ENCODE assay signal across 9 mouse cellular contexts in the genomic region with DNA sequence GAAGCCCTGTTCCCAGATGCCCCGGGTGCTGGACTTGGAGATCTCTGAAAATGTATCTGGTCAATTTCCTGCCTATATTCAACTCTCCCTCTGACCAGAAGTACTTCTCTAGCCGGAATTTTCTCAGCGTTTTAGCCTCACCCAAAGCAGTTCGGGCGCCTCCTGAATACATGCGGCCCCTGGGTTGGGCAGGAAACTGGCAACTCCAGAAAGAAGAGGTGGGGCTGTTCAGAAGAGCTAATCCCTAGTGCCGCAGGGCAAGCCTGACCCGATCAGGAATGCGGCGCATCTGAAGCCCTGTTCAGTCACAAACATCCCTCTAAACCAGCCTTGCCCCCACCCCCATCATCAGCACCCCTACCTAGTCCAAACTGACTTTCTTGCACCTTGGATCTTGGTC. TPM values are rescaled to one million over a fixed set of nuclear protein-coding genes. Genes with fewer than 3 reads are reported as not detected.
DNase-seq lines count a peak whose midpoint lies in the region; ATAC-seq and TF ChIP-seq lines count a peak whose summit lies in the region.
"Had no signal": no experiment of that assay in that cellular context is flagged by ENCODE, and none has a peak within 500 bp of the region (broad histone marks: within the 10 kb centered on the region; RNA-seq: fewer than 3 reads in every experiment).

No protein-coding gene starts in this region.

- intact Hi-C loops in heart, postnatal 14 days (cut with DNase I): loop anchor here (5.0 kb wide), 1 partner anchor 53 kb away; the partner anchor contains the start of gene Ube2l6

- 0 out of 2 replicates have a peak, but pooled peaks cover 8% of the 10 kb centered on the region for H3K27me3 ChIP-seq in hindbrain, embryonic 10.5 days (ENCODE audit: insufficient read depth, poor library complexity, severe bottlenecking)
- no peaks in the 10 kb centered on the region for H3K27me3 ChIP-seq in lung, postnatal 0 days (replicated peaks; ENCODE audit: insufficient read depth, low read length)

- DNase-seq in heart, adult 11 months: peak; percentile 92
- DNase-seq in heart, postnatal 14 days: no peak
- peak; percentile 93 for DNase-seq in R1 (ENCODE audit: low read depth, low spot score)
- no peak for DNase-seq in hindbrain, embryonic 10.5 days (ENCODE audit: low spot score)
- DNase-seq in lung, postnatal 0 days (ENCODE audit: low spot score): peak; percentile 49
- DNase-seq in frontal cortex, postnatal 10 days (ENCODE audit: low spot score in 2 of 2): no peak
- no peak for DNase-seq in layer of hippocampus, postnatal 10 days (ENCODE audit: low spot score in 2 of 2)
- DNase-seq in left cerebral cortex, adult 11 months (ENCODE audit: low spot score): no peak

- H3K27ac ChIP-seq in hindbrain, embryonic 10.5 days: peak overlapping the region; percentile 100
- H3K27ac ChIP-seq in lung, postnatal 0 days (ENCODE audit: low read length): peak overlapping the region; percentile 91

- H3K9ac ChIP-seq in lung, postnatal 0 days (replicated peaks; ENCODE audit: low read depth): peak overlapping the region; percentile 13

- H3K4me1 ChIP-seq in hindbrain, embryonic 10.5 days (replicated peaks): peaks cover 46% of the 10 kb centered on the region
- H3K4me1 ChIP-seq in lung, postnatal 0 days (ENCODE audit: insufficient read depth, low read depth, low read length): peaks cover 18% of the 10 kb centered on the region

- H3K4me3 ChIP-seq in hindbrain, embryonic 10.5 days: peak overlapping the region; percentile 81
- peak overlapping the region; percentile 84 for H3K4me3 ChIP-seq in lung, postnatal 0 days (ENCODE audit: low read depth, low read length)

- peak; percentile 39 for ATAC-seq in lung, postnatal 0 days

- no peaks in the 10 kb centered on the region for H3K9me3 ChIP-seq in hindbrain, embryonic 10.5 days
- H3K9me3 ChIP-seq in lung, postnatal 0 days (ENCODE audit: low read length): no peaks in the 10 kb centered on the region

- peak overlapping the region; percentile 91 for H3K4me2 ChIP-seq in lung, postnatal 0 days (replicated peaks; ENCODE audit: low read depth, low read length)

- TF ChIP-seq CTCF in lung, postnatal 0 days (IDR thresholded peaks at IDR 0.05): no peak

- peaks cover 23% of the 10 kb centered on the region for H3K36me3 ChIP-seq in hindbrain, embryonic 10.5 days
- H3K36me3 ChIP-seq in lung, postnatal 0 days (ENCODE audit: insufficient read depth, low read length): no peaks in the 10 kb centered on the region

- no peak for TF ChIP-seq EP300 in lung, postnatal 0 days (IDR thresholded peaks at IDR 0.05)

- 2% methylated on average over 10 of the region's 10 CpGs for WGBS in hindbrain, embryonic 10.5 days
- 2% methylated on average over 10 of the region's 10 CpGs for WGBS in lung, postnatal 0 days

RNA-seq across cellular contexts. Expression of gene Gm19426, which starts 0.7 kb away (rescaled TPM):
- total RNA-seq in heart, postnatal 14 days (2021): 1 to 10 TPM; 1.6 to 2.2 TPM
- 9.5 and 10.4 TPM in 2 replicates for polyA plus RNA-seq in hindbrain, embryonic 10.5 days (2016; fragmentation: Nextera tagmentation; extraction: Ambion mirVana)
- 5.6 and 6.5 TPM in 2 replicates for polyA plus RNA-seq in lung, postnatal 0 days (2015; fragmentation: Nextera tagmentation; extraction: Ambion mirVana)
- 1 to 10 TPM; 5.4 to 6.3 TPM for total RNA-seq in layer of hippocampus, postnatal 10 days (2021)
- total RNA-seq: CH12.LX had no signal

RNA-seq across cellular contexts. Expression of gene Ypel4, which starts 10.3 kb away (rescaled TPM):
- total RNA-seq in heart, postnatal 14 days (2021): 1 to 10 TPM in 1 of 2 experiments, under 1 TPM in 1; 0.93 to 1.3 TPM
- polyA plus RNA-seq in hindbrain, embryonic 10.5 days (2016; fragmentation: Nextera tagmentation; extraction: Ambion mirVana): 10.0 and 14.6 TPM in 2 replicates
- polyA plus RNA-seq in lung, postnatal 0 days (2015; fragmentation: Nextera tagmentation; extraction: Ambion mirVana): 2.6 and 3.4 TPM in 2 replicates
- 10 to 100 TPM; 19.7 to 19.9 TPM for total RNA-seq in layer of hippocampus, postnatal 10 days (2021)

RNA-seq across cellular contexts. Expression of gene Clp1, which starts 17.0 kb away (rescaled TPM):
- 1 to 10 TPM; 4.9 to 5.8 TPM for total RNA-seq in heart, postnatal 14 days (2021)
- 49.6 and 53.6 TPM in 2 replicates for polyA plus RNA-seq in hindbrain, embryonic 10.5 days (2016; fragmentation: Nextera tagmentation; extraction: Ambion mirVana)
- polyA plus RNA-seq in lung, postnatal 0 days (2015; fragmentation: Nextera tagmentation; extraction: Ambion mirVana): 19.3 and 19.5 TPM in 2 replicates
- total RNA-seq in layer of hippocampus, postnatal 10 days (2021): 1 to 10 TPM; 7.4 to 9.5 TPM

RNA-seq across cellular contexts. Expression of gene Zdhhc5, which starts 29.1 kb away (rescaled TPM):
- 10 to 100 TPM; 57.7 to 62.4 TPM for total RNA-seq in heart, postnatal 14 days (2021)
- polyA plus RNA-seq in hindbrain, embryonic 10.5 days (2016; fragmentation: Nextera tagmentation; extraction: Ambion mirVana): 25.4 and 26.7 TPM in 2 replicates
- polyA plus RNA-seq in lung, postnatal 0 days (2015; fragmentation: Nextera tagmentation; extraction: Ambion mirVana): 15.8 and 19.9 TPM in 2 replicates
- total RNA-seq in layer of hippocampus, postnatal 10 days (2021): 10 to 100 TPM; 34.3 to 34.4 TPM

RNA-seq across cellular contexts. Expression of gene Serping1, which starts 31.1 kb away (rescaled TPM):
- 10 to 100 TPM; 58.8 to 72.1 TPM for total RNA-seq in heart, postnatal 14 days (2021)
- polyA plus RNA-seq in hindbrain, embryonic 10.5 days (2016; fragmentation: Nextera tagmentation; extraction: Ambion mirVana): 29.4 and 43.1 TPM in 2 replicates
- polyA plus RNA-seq in lung, postnatal 0 days (2015; fragmentation: Nextera tagmentation; extraction: Ambion mirVana): 269 and 283 TPM in 2 replicates
- total RNA-seq in layer of hippocampus, postnatal 10 days (2021): 10 to 100 TPM in 1 of 2 experiments, 1 to 10 TPM in 1; 9.6 to 10.1 TPM
- total RNA-seq: CH12.LX had no signal

Comparison
In these comparisons a context has a peak if more than half of its experiments do, and no peak if none do; other contexts are left out.
1. DNase-seq: peak in heart, adult 11 months (single experiment), R1 (single experiment) and lung, postnatal 0 days (single experiment); none in heart, postnatal 14 days (0 of 2), hindbrain, embryonic 10.5 days (single experiment), frontal cortex, postnatal 10 days (0 of 2), layer of hippocampus, postnatal 10 days (0 of 2) and left cerebral cortex, adult 11 months (single experiment).
2. RNA of gene Ypel4, which starts 10.3 kb away (total RNA-seq): 19.7 to 19.9 TPM in layer of hippocampus, postnatal 10 days; 0.93 to 1.3 TPM in heart, postnatal 14 days; every median in the first group is over 4 times any median in the second.